Mouse (Mus musculus): Measurements from ENCODE around the gene Igfbp3.
"Not testable (repeated sequence)": the region's sequence is repeated elsewhere in the genome, so short reads cannot be mapped to it uniquely, and the experiment has no call there.

The Igfbp3 gene

DNA sequence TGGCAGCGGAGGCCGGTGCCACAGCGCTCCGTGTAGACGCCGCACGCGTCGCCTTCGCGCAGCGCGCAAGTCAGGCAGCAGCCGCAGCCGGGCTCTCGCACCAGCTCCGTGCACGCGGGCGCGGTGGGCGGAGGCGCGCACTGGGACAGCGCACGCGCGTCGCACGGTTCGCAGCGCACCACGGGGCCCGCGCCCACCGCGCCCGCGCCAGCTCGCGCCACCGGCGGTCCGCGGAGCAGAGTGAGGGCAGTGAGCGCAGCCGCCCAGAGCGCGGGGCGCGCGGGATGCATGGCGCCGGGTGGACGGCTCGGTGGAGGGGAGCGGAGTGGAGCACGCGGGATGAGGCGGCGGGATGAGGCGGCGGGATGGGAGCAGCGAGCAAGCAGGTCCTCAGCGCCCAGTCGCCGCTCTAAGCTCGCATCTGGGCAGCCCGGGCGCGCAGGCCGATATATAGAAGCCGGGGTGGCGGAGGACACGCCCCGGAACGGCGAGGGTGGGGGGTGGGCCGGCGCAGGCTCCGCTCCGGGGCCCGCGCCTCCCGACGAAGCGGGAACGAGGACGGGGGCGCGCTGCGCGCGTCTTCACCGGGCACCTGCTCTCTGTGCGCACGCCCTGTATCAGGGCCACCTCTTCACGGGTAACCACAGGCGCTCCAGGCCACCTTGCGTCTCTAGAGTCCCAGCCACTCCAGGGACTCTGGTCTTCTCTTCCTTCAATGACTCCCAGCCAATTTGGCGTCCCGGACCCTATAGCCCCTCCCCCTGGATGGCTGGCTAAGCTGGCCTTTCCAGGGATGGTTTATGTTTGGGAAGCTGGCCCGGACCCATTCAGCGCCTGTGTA is at the start of gene Igfbp3:
Igfbp3 (minus strand) TSS at position 423 of the 841 bp plus-strand sequence.
- DNase-seq: peak; percentile 29

- DNase-seq: no peak
These were observed 37.1 kb upstream of the Igfbp3 start for GRCm38 (mm10) chr11:7250870-7251269.

- no peak for DNase-seq
These were observed 36.7 kb upstream of the Igfbp3 start for GRCm38 (mm10) chr11:7250415-7250814.

DNA sequence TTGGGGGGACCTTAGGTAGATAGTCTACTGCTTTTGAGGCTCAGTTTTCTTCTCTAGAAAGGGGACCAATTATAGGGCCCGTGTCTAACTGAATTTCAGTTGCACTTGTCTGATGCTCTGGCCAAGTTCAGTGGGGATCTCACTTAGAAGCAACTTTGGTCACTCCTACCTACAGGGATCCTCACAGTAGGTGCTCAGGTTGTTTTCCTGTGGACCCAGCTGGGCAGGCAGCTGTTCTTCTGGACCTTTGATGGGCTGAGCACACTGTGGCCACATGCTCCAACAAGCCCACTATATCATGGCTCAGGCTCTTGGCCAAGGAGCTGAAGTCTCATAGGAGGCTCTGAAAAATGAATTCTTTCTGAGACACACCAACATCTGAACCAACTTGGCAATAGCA is 31.1 kb upstream of the Igfbp3 start:
- no peak for DNase-seq

DNA sequence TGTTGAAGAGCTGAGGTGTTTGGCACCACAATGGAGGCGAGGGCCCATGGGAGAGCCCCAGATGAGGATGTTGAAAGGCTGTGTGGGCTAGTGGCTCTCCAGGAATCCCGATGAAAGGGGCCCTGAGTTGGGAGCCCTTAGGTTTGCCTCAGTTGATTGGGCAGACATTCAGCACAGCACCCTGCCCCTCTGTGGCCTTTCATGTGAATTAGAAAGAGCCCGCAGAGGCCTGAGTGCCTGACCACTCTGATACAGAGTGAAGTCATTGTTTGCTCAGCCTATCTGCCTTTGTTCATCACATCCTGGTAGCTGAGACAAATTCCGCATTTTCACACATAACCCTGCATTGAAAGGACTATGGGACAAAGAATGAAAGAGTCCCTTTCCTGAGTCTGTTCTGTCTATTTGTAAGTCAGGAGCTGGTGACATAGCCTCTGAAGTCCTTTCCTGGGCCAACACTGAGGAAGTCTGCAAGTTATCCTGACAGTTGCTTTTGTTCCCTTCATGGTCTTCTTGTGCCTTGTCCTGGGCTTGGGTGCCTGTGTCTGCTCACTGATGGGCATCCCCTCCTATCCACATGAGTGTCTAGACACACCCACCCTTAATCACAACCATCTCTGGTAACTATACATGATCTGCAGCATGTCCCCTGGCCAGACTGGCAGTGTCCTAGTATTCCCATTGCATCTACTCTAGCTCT is 25.5 kb upstream of the Igfbp3 start:
- DNase-seq: no peak

GRCm38 (mm10) chr11:7238546-7238945 is 24.8 kb upstream of the Igfbp3 start:
- no peak for DNase-seq

GRCm38 (mm10) chr11:7237712-7238111 is 24.0 kb upstream of the Igfbp3 start:
- no peak for DNase-seq

DNA sequence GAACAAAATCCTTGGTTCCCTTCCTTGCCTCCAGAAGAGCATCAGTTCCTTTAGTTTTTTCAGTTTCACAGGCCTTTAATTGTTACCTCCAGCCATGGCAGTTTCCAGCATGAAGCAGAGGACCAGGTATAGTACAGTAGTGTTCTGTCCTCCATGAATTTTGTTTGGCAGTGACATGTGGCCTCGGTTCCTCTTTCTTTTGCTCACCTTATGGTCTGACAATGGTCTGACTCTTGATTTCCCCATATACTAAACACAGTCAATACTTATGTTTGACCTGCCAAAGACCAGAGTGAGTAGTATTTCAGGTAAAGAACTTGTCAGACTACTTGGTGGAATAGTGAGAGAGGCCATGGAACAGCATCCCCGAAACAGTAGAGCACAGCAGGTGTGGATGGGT is 23.0 kb upstream of the Igfbp3 start:
- DNase-seq: no peak

GRCm38 (mm10) chr11:7234981-7235609 is 21.4 kb upstream of the Igfbp3 start:
- no peak for DNase-seq

DNA sequence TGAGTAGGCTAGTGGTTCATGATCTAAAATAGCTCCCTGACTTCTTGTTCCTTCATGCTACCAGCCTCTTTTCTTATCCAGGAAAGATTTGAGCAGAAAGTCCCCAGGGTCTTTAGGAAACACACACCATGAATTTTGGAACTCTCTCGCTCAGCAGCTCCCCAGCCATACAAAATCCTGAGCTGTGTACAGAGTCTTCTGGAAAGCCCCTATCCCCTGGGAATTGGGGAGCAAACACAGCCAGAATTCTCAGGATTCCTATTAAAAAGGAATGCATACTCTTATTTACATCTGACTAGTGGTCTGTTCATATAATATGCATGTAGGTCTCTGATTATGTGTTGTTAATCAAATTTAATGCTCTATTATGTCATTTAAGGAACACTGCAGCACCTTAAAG is 20.7 kb upstream of the Igfbp3 start:
- no peak for DNase-seq

- DNase-seq: no peak
These were observed 19.6 kb upstream of the Igfbp3 start for GRCm38 (mm10) chr11:7233333-7233732.

- DNase-seq: no peak
These were observed 18.2 kb upstream of the Igfbp3 start for GRCm38 (mm10) chr11:7231958-7232357.

GRCm38 (mm10) chr11:7230000-7230399 is 16.3 kb upstream of the Igfbp3 start:
- no peak for DNase-seq

DNA sequence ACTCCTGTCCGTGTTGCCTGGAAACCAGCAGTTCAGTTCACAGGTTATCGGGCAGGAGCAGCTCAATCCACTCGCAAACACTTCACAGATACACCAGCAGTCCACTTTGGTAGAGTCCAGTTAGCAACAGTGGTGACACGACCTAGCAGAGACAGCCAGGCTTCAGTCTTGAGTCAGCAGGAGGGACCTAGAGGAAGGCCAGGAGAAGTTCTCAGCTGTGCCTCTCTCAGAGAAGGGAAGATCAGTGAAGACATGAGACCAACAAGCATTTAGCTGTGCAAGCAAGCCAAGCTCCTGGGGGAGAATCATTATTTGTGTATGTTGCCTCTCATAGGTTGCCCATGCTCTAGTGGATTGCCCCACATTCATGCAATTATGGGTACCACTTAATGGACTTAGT is 14.4 kb upstream of the Igfbp3 start:
- DNase-seq: no peak

DNA sequence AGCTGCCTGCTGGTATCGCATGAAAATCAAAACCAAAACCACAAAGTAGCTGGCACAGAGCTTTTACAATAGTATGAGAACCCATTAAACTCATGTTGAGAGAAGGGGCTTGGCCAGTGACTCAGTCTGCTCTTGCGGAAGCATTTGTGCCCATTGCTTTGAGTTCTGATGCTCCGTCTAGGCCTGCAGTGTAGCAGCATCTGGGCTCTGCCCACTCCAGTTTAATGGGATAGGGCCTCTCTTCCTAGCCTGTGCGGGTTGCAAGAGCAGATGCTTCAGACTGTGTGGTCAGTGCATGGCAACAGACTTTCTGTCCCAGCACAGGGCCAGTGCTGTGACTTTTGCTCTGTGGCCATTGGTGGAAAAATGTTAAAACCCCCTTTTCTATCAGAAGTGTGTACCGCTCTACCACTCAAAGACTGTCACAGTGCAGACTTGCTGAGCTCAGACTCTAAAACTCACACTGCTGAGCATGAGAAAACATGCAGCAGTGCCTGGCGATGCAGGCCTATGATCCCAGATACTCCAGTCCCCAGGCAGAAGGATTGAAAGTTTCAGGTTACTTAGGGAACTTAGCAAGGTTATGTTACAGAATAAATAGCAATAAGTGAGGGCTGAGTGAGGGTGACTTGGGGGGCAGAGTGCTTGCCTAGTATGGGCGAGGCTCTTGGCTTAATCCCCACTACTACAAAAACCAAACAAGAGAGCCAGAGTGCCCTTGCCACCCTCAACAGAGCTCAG is 13.3 kb upstream of the Igfbp3 start:
- no peak for DNase-seq

DNA sequence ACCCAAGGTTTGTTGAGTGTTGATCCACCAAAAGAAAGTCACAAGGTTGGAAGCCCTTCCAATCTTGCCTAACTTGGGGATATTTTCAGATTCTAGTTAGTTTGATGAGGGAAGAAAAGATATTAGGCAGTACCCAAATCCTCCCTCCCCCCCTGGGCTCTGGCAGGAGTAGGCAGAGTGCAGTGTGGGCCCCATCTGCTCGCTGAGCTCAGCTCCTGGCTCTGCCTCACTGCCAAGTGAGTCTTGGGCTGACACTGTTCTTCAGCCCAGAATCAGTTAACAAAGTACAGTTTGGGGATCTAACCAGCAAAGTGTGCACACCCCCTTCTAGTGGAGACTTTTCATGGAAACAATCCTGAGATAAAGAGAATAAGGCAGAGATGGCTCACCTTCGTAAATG is 12.5 kb upstream of the Igfbp3 start:
- DNase-seq: no peak

GRCm38 (mm10) chr11:7221826-7222225 is 8.1 kb upstream of the Igfbp3 start:
- DNase-seq: not testable (repeated sequence)

DNA sequence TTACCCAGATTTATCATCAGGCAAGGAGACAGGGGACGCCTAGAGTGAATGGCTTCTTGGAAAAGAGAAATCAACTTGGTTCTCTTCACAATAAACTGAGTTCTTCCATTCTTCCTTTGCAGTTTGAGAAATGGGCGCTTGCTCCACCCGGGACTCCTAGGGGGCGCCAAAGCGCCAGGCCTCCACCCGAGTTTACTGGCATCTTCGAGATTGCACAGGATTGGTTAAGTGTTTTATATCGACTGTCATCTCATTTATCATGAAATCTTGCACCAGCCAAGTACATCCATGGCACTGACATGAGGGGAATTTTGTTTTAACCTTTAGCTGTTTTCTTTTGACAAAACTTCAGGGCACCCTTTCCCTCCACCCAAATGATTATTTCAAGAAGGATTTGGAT is 2.0 kb upstream of the Igfbp3 start:
- no peak for DNase-seq

DNA sequence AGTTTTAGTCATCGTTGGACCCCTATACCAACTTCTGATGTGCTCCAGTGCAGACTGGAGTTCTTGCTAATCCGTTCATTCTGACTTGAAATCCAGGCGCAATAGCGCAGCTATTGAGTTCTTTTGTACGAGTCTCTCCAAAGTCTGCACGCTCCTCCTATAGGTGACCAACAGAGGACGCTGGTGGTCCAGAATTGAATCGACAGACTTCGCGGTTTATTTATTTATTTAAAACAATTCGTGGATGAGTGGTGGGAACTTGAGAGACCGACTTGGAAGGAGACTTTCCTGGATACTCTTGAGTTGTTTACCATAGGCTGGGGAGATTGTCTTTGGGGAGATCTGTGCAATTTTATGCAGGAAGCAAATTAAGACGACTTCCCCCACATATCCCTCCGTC is 1.0 kb upstream of the Igfbp3 start:
- DNase-seq: no peak

DNA sequence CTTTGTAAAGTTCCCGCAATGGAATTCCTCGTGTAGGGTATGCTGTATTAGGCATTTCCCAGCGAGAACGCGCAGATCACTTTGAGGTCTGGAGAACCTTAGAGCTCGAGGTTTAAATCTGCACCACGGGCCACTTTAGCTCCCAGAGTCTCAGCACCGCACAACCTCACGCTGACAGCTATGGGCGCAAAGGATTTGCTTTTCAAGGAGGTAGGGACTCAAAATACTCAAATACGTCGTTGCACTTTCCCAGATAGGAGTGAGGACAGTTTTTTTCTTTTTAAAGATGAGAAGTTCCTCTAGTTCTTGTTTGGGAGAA is 578 bp upstream of the Igfbp3 start:
- DNase-seq: no peak

GRCm38 (mm10) chr11:7213161-7213500 is 592 bp downstream of the Igfbp3 start:
- DNase-seq: no peak

GRCm38 (mm10) chr11:7212126-7212798 is 1.5 kb downstream of the Igfbp3 start:
- DNase-seq: no peak

GRCm38 (mm10) chr11:7211211-7211610 is 2.5 kb downstream of the Igfbp3 start:
- DNase-seq: no peak
